Mouse (Mus musculus): ENCODE data around the gene Uqcrc1.

DNA sequence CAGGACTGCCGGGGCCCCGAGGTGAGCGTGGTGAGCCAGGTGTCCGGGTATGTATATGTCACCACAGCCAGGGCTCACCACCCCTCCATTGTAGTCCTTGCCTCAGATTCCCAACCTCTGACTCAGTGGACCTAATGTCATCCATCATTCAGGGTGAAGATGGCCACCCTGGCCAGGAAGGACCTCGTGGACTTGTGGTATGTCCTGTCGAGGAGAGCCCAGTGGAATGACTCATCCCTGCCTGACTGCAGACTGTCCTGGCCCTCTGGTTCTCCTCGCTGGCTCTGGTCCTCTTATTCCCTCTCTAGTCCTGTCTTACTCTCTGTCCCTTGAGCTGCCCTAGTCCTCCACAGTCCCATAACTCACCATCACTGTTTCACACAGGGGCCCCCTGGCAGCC lies 41.5 kb downstream of the Uqcrc1 start:
- TF ChIP-seq CTCF (IDR thresholded peaks at IDR 0.05; ENCODE audit: control insufficient read depth, insufficient read depth, low read length), result no peak
- no peak for TF ChIP-seq POLR2A (IDR thresholded peaks at IDR 0.05; ENCODE audit: borderline replicate concordance, control insufficient read depth, low read depth, low read length)
